Mouse (Mus musculus) bone marrow, adult 2 months (tissue): ENCODE results near the gene Endou.

Experiments
- CTCF ChIP-seq: fragments of 200-500 bp; IDR thresholded peaks from 2 replicates; pipeline ENCODE4 v1.5.1; 2011; ENCODE audit warnings: low read length, control low read depth; ENCODE audit not compliant: control insufficient read depth, insufficient read depth
- POLR2A ChIP-seq: fragments of 200-500 bp; IDR thresholded peaks from 2 replicates; pipeline ENCODE4 v1.6.1; 2011; ENCODE audit warnings: low read depth, mild to moderate bottlenecking, control low read depth, low read length, borderline replicate concordance; ENCODE audit not compliant: control insufficient read depth

- TF ChIP-seq CTCF (no peak), POLR2A (no peak)
Observed at GRCm38 (mm10) chr15:97745331-97745730, 14.2 kb upstream of the Endou start.
